Mouse (Mus musculus): Measurements from ENCODE around the gene Simc1.
"Not testable (repeated sequence)": the region's sequence is repeated elsewhere in the genome, so short reads cannot be mapped to it uniquely, and the experiment has no call there.

Simc1 gene

DNA sequence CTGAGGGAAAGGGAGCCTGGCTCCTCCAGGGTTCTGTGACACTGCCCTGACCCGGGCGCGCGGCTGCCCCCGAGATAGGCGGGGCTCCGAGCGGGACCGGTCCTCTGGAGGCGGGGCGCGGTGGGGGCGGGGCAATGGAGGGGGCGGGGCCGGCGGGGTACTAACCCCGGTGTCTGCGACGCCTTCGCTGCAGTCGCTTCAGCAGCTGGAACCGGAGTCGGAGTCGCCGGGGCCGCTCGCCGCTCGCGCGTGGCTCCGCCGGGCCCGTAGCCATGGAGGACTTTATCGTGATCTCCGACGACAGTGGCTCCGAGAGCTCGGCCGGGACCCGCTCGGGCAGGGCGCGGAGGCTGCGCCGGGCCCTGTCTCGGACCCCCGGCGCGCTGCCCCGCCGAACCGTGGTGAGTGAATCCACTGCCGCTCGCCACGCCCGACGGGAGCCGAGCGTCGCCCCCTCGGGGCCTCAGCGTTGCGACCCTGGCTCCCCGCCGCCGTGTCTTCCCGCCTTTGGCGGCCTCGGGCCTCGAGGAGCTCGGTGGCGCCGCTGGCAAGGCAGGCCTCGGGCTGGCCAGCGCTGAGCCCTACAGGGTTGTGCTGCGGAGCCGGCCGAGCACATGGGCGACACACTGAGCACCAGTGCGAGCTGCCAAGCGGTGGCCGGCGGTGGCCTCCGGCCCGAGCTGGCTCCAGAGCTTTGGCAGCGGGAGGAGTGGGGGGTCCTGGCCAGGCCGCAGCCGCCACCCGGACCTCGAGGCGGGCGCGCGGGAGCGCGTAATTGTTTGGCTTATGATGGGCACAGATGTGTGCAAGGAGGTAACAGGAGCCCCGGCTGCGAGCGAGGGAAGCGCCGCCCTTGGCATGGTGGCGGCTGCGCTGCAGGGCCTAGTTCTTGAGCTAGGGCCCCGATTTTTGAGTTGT, at the start of gene Simc1:
Simc1 (plus strand) TSS at position 176 of the 918 bp plus-strand sequence.
- peak; percentile 81 for DNase-seq (ENCODE audit: low read depth, low spot score)
- Histone ChIP-seq H3K36me3 (ENCODE audit: control insufficient read depth, insufficient read depth, low read length, poor library complexity, severe bottlenecking) (no peaks in the 10 kb centered on the region), H3K27me3 (ENCODE audit: control insufficient read depth, insufficient read depth, low read length, poor library complexity, severe bottlenecking) (no peaks in the 10 kb centered on the region)

DNA sequence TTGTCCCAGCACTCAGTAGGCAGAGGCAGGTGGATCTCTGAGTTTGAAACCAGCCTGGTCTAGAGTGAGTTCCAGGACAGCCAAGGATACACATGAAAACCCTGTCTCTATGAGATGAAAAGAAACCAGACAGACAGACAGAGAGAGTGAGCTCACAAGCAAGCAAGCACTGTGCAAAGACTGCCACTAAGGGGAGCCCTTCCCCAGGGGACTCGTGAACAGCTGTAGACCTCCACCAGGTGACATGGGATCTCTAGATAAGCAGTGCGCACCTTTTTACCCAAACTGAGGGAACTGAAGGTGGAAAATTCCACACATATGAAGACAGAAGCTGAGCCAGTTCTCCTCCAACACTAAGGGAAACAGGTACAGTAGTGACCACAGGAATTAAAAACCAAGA, 46.5 kb upstream of the Simc1 start:
- Histone ChIP-seq H3K27me3 (ENCODE audit: control insufficient read depth, insufficient read depth, low read length, poor library complexity, severe bottlenecking) (no peaks in the 10 kb centered on the region), H3K36me3 (ENCODE audit: control insufficient read depth, insufficient read depth, low read length, poor library complexity, severe bottlenecking) (peaks cover 15% of the 10 kb centered on the region)
- DNase-seq (ENCODE audit: low read depth, low spot score), result peak; percentile 73

DNA sequence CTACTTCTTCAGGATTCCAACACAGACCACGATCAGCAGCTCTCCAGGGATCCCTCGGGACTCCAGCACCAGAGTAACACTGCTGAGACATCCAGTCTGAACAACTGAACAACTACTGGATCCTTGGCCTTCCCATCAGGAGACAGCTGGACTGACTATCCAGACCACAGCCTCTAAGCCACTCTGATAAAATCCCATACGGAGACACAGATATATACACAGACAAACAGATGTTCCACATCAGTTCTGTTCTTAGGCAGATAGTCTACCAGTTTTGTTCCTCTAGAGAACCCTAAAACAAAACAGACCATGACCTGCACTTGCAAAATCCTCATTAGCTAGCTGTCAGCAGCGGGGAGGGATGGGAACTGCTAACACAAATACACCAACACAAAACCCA, 44.3 kb upstream of the Simc1 start:
- DNase-seq (ENCODE audit: low read depth, low spot score), result no peak
- Histone ChIP-seq H3K27me3 (ENCODE audit: control insufficient read depth, insufficient read depth, low read length, poor library complexity, severe bottlenecking) (no peaks in the 10 kb centered on the region), H3K36me3 (ENCODE audit: control insufficient read depth, insufficient read depth, low read length, poor library complexity, severe bottlenecking) (peaks cover 24% of the 10 kb centered on the region)

DNA sequence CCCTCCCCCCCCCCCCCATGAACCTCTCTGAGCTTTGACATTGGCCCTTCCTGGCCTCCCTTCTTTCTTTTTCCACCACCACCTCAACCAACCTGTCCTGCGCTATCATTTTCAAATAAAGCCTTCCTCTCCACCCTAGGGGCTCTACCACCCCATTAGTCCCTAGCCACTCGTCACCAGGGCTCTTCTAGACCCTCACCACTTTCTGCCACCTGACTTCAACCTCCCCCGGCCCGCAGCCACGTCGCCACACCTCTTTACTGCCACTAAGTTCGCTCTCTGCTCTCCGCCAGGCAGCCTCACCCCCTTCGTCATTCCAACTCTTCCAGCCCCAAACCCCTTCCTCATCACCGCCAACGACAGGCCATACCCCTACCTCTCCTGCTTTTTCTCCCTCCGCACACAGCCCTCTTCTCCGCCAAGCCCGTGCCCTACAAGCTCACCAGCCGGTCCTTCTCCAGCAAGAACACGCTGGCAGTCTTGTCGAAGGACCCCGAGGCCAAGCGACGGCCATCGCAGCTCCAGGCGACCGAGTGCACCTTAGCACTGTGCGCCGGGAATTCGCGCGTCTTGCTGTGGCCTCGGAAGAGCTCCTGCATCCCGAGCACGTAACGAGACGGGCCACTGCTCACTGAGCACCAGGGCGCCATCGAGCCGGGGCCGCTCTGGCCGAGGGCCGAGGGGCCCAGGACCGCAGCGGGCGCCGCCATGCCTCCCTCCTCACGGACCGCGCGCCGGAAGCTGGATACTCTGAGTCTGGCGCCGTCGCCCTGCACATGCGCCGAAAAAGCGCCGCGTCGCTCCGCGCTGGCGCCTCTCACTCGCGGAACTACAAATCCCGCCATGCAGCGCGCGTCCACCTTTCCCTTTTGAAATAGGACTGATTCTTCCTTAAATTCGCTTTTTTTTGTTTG, 35.2 kb upstream of the Simc1 start, which contains the start of gene Thoc3:
Thoc3 (minus strand) TSS at position 752 of the 914 bp plus-strand sequence.
- peak; percentile 88 for DNase-seq (ENCODE audit: low read depth, low spot score)
- peaks cover 16% of the 10 kb centered on the region for H3K36me3 ChIP-seq (ENCODE audit: control insufficient read depth, insufficient read depth, low read length, poor library complexity, severe bottlenecking)
- H3K27me3 ChIP-seq (ENCODE audit: control insufficient read depth, insufficient read depth, low read length, poor library complexity, severe bottlenecking), result no peaks in the 10 kb centered on the region; the same call in 1 of the 2 replicates

DNA sequence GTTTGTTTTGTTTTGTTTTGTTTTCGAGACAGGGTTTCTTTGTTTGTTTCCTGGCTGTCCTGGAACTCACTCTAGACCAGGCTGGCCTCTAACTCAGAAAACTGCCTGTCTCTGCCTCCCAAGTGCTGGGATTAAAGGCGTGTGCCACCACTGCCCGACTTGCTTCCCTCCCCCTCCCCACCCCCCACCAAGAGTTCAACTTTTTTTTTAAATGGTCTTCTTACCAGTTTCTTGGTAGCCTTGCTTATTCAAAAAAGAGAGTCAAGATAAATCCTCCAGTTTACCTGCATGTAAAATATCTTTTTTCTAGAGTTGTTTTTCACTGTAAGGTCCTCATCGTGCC, 34.6 kb upstream of the Simc1 start:
- Histone ChIP-seq H3K27me3 (ENCODE audit: control insufficient read depth, insufficient read depth, low read length, poor library complexity, severe bottlenecking) (no peaks in the 10 kb centered on the region; the same call in 1 of the 2 replicates), H3K36me3 (ENCODE audit: control insufficient read depth, insufficient read depth, low read length, poor library complexity, severe bottlenecking) (peaks cover 15% of the 10 kb centered on the region)
- no peak for DNase-seq (ENCODE audit: low read depth, low spot score)

DNA sequence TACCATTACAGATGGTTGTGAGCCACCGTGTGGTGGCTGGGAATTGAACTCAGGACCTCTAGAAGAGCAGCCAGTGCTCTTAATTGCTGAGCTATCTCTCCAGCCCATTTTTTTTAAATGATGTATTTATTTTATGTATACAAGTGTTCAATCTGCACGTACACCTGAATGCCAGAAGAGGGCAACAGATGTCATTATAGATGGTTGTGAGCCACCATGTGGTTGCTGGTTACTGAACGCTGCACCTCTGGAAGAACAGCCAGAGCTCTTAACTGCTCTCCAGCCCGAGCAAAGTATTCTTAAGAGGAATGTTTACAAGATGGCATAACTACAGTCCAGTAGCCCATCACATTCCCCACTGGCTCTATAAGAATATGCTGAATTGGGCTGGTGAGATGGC, 31.6 kb upstream of the Simc1 start:
- DNase-seq (ENCODE audit: low read depth, low spot score), result no peak
- no peaks in the 10 kb centered on the region for H3K36me3 ChIP-seq (ENCODE audit: control insufficient read depth, insufficient read depth, low read length, poor library complexity, severe bottlenecking)
- no peaks in the 10 kb centered on the region; the same call in 1 of the 2 replicates for H3K27me3 ChIP-seq (ENCODE audit: control insufficient read depth, insufficient read depth, low read length, poor library complexity, severe bottlenecking)

DNA sequence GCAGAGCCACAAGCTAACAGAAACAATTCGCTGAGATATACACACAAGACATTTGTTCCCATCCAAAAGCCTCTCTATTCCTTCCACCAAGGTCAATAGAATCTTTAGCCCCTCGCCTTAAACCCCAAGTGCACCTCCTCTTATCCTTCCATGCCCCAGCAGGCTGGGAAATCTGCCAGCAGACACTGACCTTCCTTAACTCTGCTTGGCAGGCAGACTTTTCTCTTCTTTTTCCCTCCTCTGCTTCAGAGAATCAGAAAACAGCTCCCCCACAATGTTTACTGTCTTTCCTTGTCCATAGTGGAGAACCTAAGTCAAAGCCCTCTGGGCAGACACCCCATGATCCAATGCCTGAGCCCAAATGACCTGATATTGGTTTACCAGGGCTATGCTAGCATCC, 28.6 kb upstream of the Simc1 start:
- no peaks in the 10 kb centered on the region; the same call in 1 of the 2 replicates for H3K27me3 ChIP-seq (ENCODE audit: control insufficient read depth, insufficient read depth, low read length, poor library complexity, severe bottlenecking)
- H3K36me3 ChIP-seq (ENCODE audit: control insufficient read depth, insufficient read depth, low read length, poor library complexity, severe bottlenecking), result no peaks in the 10 kb centered on the region
- no peak for DNase-seq (ENCODE audit: low read depth, low spot score)

DNA sequence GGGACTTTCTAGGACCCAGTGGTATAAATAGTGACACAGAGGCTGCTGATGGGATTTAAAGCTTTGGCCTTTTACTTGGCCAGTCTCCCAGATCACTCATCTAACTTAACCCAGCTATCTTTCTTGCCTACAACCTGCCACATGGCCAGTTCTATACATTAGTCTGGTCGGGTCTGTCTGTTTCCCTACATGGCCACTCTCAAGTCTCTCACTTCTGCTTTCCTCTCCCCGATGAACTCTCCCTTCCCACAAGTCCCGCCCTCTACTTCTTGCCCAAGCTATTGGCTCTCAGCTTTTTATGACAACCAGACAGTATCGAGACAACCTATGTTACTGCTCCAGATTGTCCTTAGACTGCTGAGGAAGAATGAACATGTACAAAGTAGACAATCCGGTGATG, 27.9 kb upstream of the Simc1 start:
- DNase-seq (ENCODE audit: low read depth, low spot score), result peak; percentile 86
- Histone ChIP-seq H3K27me3 (ENCODE audit: control insufficient read depth, insufficient read depth, low read length, poor library complexity, severe bottlenecking) (no peaks in the 10 kb centered on the region), H3K36me3 (ENCODE audit: control insufficient read depth, insufficient read depth, low read length, poor library complexity, severe bottlenecking) (no peaks in the 10 kb centered on the region)

DNA sequence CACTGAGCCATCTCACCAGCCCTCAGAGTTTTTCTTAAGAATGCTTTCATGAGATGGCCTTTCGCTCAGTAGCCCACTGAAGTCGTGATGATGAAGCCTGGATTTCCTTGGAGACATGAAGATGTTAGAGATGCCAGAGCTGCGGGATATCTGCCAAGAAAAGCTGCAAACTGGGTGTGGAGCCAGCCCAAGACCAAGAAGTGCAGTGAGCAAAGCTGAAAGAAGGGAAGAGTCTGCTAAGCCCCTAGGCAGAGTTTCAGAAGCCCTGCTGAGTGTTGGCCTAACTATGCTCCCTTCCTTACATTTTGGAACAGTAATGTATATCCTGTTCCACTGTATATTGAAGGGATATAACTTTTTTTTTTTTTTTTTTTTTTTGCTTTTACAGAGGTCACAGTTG, 24.3 kb upstream of the Simc1 start:
- Histone ChIP-seq H3K36me3 (ENCODE audit: control insufficient read depth, insufficient read depth, low read length, poor library complexity, severe bottlenecking) (no peaks in the 10 kb centered on the region), H3K27me3 (ENCODE audit: control insufficient read depth, insufficient read depth, low read length, poor library complexity, severe bottlenecking) (no peaks in the 10 kb centered on the region)
- DNase-seq (ENCODE audit: low read depth, low spot score), result no peak

DNA sequence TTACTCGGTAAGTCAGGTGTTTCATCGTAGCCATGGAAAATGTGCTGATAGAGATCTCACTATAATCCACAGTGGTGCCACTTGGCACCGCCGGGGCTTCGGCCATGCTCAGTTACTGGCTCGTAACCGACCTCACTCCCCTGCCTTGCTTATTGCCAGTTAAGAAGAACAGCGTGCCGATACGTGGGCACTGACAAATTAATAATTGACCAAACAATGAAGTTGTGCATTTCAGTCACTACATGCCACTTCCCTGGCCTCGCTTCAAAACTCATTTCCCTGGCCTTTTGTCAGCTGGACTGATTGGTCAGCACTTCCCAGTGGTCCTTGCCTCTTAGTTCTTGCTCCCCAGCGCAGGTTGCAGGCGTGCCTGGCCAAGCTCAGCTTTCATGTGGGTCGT, 22.1 kb upstream of the Simc1 start:
- Histone ChIP-seq H3K27me3 (ENCODE audit: control insufficient read depth, insufficient read depth, low read length, poor library complexity, severe bottlenecking) (no peaks in the 10 kb centered on the region), H3K36me3 (ENCODE audit: control insufficient read depth, insufficient read depth, low read length, poor library complexity, severe bottlenecking) (no peaks in the 10 kb centered on the region)
- DNase-seq (ENCODE audit: low read depth, low spot score), result no peak

DNA sequence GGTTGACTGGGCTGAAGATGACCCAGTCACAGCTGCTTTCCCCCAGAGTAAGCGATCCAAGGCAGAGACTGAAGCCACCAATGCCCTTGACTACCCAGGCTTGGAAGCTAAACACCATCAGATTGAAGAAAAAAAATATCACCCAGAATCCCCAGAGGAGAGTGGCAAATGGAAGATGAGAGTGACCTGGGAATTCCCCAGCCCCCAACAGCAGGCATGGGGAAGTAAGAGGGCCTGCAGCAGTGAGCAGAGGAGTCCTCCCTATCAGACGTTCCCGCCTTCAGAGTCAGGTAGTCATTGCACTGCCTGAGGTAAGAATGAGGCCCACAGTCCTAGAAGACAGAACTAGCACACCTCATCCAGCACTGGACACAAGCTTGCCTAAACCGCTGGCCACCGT, 13.2 kb upstream of the Simc1 start:
- no peaks in the 10 kb centered on the region for H3K36me3 ChIP-seq (ENCODE audit: control insufficient read depth, insufficient read depth, low read length, poor library complexity, severe bottlenecking)
- DNase-seq (ENCODE audit: low read depth, low spot score), result peak; percentile 23
- no peaks in the 10 kb centered on the region for H3K27me3 ChIP-seq (ENCODE audit: control insufficient read depth, insufficient read depth, low read length, poor library complexity, severe bottlenecking)

DNA sequence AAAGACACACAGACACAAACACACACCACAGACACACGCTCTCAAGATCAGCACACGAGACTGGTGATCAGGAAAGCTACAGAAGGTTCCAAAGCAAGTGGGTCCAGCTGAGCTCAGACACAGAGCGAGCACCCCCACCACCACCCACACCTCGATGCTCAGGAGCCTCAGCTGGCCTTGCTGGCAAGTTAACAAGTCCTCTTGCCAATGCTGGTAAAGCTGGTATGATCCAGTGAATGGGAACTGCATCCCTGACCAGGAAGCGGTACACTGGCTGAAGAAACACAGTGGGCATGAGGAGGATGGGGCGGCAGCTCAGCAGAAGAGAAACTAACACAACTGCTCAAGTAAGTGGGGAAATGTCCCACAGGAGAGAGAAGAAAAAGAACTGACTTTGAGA, 12.2 kb upstream of the Simc1 start:
- no peaks in the 10 kb centered on the region for H3K27me3 ChIP-seq (ENCODE audit: control insufficient read depth, insufficient read depth, low read length, poor library complexity, severe bottlenecking)
- H3K36me3 ChIP-seq (ENCODE audit: control insufficient read depth, insufficient read depth, low read length, poor library complexity, severe bottlenecking), result no peaks in the 10 kb centered on the region
- DNase-seq (ENCODE audit: low read depth, low spot score), result no peak

DNA sequence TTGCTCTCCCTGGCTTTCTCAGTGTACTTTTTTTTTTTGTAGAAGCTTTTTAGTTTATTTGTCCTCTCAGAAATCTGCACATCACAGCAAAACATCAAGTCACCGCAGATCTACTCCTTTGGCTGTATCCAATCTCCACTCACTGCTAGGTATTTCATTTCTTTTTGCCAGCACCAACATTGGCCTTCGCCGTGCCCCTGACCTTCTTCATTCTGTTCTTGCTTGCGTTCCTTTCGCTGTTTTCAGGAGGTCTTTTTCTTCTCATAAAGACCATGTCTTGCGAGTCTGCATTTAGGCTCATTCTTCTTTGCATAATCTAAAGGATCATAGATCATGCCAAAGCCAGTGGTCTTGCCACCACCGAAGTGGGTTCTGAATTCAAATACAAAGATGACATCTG, 4.0 kb upstream of the Simc1 start:
- H3K36me3 ChIP-seq (ENCODE audit: control insufficient read depth, insufficient read depth, low read length, poor library complexity, severe bottlenecking); H3K27me3 ChIP-seq (ENCODE audit: control insufficient read depth, insufficient read depth, low read length, poor library complexity, severe bottlenecking); DNase-seq (ENCODE audit: low read depth, low spot score): not testable (repeated sequence)

DNA sequence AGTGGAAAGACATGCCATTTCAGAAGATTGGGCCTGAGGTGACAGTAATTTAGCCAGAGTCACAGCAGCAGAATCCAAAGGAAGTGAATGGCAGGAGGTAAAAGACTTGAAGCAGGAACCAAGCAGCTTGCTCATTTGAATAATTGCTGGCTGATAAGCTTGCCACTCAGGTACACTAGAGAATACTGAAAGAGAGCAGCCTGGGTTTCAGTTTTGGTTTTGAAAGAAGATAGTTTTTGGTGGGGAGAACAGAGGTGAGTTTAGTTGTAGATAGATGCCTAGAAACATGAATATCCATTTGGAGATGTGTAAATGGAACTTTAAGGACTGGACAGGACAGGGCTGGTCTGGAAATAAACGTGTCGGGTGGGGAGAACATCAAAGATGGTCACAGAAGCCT, 2.2 kb upstream of the Simc1 start:
- DNase-seq (ENCODE audit: low read depth, low spot score), result peak; percentile 59
- no peaks in the 10 kb centered on the region for H3K36me3 ChIP-seq (ENCODE audit: control insufficient read depth, insufficient read depth, low read length, poor library complexity, severe bottlenecking)
- H3K27me3 ChIP-seq (ENCODE audit: control insufficient read depth, insufficient read depth, low read length, poor library complexity, severe bottlenecking), result no peaks in the 10 kb centered on the region

Data from splenic B cell, adult 2 months (primary cell).